Mouse (Mus musculus) kidney, postnatal 10 days (tissue): ENCODE results near the gene Zfp362.

ENCODE experiments used
- DNase-seq: peaks from one replicate; pipeline ENCODE4 v3.0.0; 2021; ENCODE audit warnings: mixed read lengths

Zfp362 gene

DNA sequence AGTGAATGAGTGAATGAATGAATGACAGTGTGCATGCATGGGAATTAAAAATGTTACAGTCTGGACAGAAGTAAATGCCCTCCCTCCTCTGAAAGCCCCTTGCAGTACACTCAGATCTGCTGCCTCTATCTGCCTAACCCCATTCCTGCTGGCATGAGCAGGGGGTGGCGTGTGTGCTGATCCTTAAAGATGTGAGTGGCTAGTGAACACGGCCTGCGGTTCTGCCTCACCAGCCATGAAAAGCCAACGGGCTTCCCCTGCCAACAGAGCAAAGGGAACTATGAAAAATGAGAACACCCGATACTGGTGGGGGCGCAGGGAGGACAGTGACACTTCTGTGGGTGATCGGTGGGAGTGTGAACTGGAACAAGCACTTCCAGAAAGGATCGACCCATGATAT lies 9.1 kb downstream of the Zfp362 start:
- DNase-seq = no peak

GRCm38 (mm10) chr4:128795596-128795995 lies 10.2 kb downstream of the Zfp362 start:
- peak; percentile 76 for DNase-seq

DNA sequence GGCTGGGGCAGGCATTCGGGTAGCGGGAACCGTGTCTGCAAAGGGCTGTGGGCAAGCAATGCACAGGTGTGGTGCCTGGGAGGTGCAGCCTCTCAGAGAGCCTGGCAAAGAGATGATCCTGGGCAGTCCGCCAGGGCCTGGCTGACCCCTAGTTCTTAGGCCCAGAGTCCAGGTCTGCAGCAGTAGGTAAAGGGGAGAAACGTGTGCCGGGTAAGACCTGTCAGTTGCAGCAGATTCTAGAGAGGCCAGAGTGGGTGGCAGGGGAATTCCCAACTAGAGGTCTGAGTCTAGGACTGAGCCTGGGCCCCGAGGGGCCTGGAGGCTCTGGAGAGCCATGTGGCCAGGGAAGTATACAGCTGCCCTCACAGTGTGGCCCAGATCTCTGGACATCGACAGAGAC lies 11.6 kb downstream of the Zfp362 start:
- DNase-seq = peak; percentile 87

- no peak for DNase-seq
These were observed 12.1 kb downstream of the Zfp362 start for GRCm38 (mm10) chr4:128793710-128794109.

- peak; percentile 78 for DNase-seq
These were observed 16.2 kb downstream of the Zfp362 start for GRCm38 (mm10) chr4:128789646-128790045.

- no peak for DNase-seq
These were observed 17.7 kb downstream of the Zfp362 start for GRCm38 (mm10) chr4:128788108-128788507.

DNA sequence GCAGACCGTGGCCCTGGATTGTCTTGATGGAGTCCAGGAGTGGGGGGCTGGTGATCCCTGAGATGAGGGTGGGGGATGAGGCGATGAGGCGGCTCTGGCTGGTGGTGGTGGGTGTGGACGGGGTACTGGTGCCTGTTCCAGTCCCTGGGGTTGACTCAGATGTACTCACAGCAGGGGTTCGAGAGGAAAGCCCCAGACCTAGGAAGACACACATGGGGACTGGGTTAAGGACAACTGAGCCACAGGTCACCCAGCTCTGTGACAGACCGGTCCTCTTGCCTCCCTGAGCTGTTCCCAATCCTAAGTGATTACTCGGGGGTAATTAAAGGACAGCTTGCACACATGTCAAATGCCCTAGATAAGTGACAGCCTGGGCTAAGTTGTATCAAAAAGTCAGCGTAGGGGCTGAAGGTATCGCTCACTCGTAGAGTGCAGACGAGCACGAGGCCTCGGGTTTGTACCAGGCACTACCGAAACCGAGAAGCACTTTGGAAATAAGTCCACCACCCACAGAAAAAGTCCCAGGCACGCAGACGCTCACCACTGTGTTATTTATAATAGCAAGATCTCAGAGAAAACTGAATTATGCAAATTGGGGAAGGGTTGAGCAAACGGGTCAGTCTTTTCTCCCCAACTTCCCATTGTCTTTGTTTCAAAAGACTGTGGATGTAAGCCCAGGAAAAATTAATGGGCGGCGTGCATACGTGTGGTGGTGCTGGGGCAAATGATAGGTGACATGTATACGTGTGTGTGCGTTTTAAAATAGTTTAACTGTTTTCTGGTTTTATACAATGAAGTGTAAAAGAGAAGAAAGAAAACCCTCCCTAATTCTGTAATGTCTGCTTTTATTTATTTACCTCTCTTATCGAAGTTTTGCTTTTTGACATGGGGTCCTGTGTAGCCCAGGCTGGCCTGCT lies 18.6 kb downstream of the Zfp362 start:
- no peak for DNase-seq

GRCm38 (mm10) chr4:128785921-128786654 lies 19.8 kb downstream of the Zfp362 start:
- no peak for DNase-seq

- no peak for DNase-seq
These were observed 20.8 kb downstream of the Zfp362 start for GRCm38 (mm10) chr4:128784950-128785631.

DNA sequence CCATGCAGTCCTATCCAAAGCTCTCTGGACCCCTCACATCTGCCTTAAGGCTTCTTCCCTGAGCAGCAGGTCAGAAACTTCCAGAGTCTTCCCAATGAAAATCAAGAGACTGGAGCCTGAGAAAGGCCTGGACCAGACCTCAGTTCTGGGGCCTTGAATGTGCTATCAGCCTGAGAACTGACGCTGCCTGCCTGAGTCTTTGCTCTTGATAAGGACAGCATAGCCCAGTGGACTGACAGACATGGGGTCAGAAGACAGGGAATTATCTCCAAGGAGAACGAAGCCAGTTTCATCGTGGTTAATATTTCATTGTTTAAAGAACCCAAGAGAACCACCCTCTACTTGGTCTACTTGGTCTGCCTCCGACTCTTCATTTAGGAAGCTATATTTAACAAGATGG lies 23.2 kb downstream of the Zfp362 start:
- DNase-seq = no peak

DNA sequence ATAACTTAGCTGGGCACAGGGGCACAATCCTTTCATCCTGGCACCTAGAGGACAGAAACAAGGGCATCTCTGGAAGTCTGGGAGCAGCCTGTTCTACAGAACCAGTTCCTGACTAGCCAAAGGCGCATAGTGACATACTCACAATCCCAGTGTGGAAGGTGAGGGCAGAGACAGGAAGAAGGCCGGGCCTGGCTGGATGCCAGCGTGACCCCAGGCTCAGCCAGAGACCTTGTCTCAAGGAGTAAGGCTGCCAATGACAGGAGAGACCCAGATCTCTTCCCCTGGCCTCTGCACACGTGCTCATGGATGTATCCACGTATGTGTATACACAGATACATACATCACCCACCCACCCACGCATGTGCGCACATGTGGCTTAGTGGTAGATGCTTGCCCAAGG lies 23.8 kb downstream of the Zfp362 start:
- peak; percentile 55 for DNase-seq

DNA sequence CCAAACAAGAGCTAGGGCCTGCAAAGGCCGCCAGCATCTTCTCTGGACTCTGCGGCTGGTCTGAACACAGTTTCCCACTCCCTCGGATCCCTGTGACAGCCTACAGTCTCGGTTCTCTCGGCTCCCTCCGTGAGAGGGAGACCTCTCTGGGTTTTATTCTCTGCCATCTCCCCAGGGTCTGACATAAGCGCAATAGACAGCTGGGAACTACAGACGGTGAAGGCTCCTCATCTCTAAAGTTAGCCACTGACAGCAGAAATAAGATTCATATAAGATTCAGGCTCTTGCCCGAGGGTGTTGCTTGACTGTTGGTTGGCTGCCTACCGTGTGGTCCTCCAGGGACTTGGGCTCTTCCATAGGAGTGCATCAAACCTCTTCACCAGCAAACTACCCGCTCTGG lies 28.3 kb downstream of the Zfp362 start:
- DNase-seq = no peak

- peak; percentile 90 for DNase-seq
These were observed 29.1 kb downstream of the Zfp362 start for GRCm38 (mm10) chr4:128776568-128777289.

DNA sequence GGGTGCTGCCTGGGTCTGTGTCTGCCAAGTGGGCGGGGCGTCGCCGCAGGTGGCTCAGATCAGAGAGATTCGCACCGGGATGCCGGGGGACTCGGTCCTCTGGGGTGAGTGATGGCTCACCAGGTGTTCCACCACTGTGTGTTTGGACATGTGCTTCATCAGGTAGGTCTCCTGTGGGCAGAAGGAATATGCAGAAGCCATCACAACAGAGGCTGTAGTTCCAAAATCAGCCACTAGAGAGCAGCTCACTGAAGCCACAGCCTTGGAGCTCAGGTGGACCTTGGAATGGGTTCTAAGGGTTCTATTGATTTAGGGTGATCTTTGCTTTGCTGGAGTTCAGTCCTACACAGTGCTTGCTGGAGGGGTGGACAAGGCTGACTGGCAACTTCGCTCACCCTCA lies 31.4 kb downstream of the Zfp362 start:
- peak; percentile 76 for DNase-seq

DNA sequence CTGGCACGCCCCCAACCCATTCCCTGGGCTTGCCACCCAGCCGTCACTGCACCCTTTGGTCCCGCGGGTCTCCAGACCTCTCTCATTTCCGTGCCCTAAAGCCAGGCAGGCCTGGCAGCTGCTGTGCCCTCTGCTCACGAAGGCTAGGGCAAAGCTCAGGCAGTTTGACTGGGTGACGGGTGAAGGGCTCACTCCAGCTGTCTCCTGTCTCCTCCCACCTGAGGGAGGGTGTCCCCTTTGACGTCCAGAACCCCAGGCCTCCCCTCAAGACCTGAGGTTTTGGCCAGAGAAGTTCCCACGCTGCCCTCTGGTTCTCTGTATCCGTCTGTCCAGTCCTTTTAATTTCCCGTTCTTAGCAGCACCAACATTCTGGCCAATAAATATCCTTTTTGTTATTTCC lies 32.0 kb downstream of the Zfp362 start:
- no peak for DNase-seq

- DNase-seq = no peak
These were observed 35.1 kb downstream of the Zfp362 start for GRCm38 (mm10) chr4:128770698-128771097.

GRCm38 (mm10) chr4:128769569-128770355 lies 36.1 kb downstream of the Zfp362 start:
- DNase-seq = no peak

DNA sequence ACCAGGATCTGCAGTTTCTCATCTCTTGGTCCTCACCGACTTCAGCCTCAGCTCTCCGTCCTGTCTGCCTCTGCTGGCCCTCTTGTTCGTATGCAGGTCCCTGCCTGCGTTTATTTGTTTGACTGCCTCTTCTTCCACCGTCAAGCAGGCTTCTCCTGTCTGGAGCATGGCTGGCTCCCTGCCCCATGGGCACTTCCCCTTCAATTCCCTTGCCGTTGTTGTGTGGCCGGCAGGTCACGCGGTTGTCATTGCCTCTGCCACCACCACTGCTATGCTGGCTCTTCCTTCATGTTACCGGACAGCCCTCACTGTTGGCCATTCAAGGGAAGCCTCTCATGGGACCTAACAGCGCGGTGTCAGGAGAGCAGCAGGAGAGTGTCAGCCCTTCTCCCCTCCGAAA lies 37.7 kb downstream of the Zfp362 start:
- no peak for DNase-seq

GRCm38 (mm10) chr4:128766929-128767328 lies 38.9 kb downstream of the Zfp362 start:
- DNase-seq = no peak

- DNase-seq = no peak
These were observed 45.8 kb downstream of the Zfp362 start for GRCm38 (mm10) chr4:128760029-128760428.

- no peak for DNase-seq
These were observed 46.6 kb downstream of the Zfp362 start for GRCm38 (mm10) chr4:128759214-128759613.

GRCm38 (mm10) chr4:128755900-128756299 lies 49.9 kb downstream of the Zfp362 start:
- DNase-seq = no peak
